Mouse (Mus musculus) kidney, embryonic 16.5 days (tissue): ENCODE results near the gene Stip1. TPM values are rescaled to one million over a fixed set of nuclear protein-coding genes. Genes with fewer than 3 reads are reported as not detected.

Source experiments
- ATAC-seq: fragments of 200-750 bp; cut with Nextera tagmentation; 2 replicates; pipeline ENCODE4 v1.8.0; 2017; ENCODE audit warnings: moderate TSS enrichment; ENCODE audit not compliant: low FRiP score, low TSS enrichment
- H3K27ac ChIP-seq: fragments of 300-500 bp; sonication (generic); 2 replicates; pipeline ENCODE4 v1.5.1; 2014; ENCODE audit warnings: low read length
- H3K27me3 ChIP-seq: fragments of 300-500 bp; sonication (generic); 2 replicates; pipeline ENCODE4 v1.6.1; 2014; ENCODE audit warnings: low read length, control low read depth, mixed read lengths; ENCODE audit not compliant: insufficient read depth
- H3K36me3 ChIP-seq: fragments of 300-500 bp; sonication (generic); 2 replicates; pipeline ENCODE4 v1.6.1; 2014; ENCODE audit warnings: low read length, control low read depth, mixed read lengths; ENCODE audit not compliant: insufficient read depth
- H3K4me1 ChIP-seq: fragments of 300-500 bp; sonication (generic); 2 replicates; pipeline ENCODE4 v1.6.1; 2014; ENCODE audit warnings: low read length, control low read depth, mixed read lengths; ENCODE audit not compliant: insufficient read depth
- H3K4me2 ChIP-seq: fragments of 300-500 bp; sonication (generic); replicated peaks from 2 replicates; pipeline ENCODE4 v1.6.1; 2014; ENCODE audit warnings: low read depth, low read length
- H3K4me3 ChIP-seq: fragments of 300-500 bp; sonication (generic); 2 replicates; pipeline ENCODE4 v1.5.1; 2014; ENCODE audit warnings: mild to moderate bottlenecking, low read length
- H3K9ac ChIP-seq: fragments of 300-500 bp; sonication (generic); replicated peaks from 2 replicates; pipeline ENCODE4 v1.6.1; 2014; ENCODE audit warnings: low read length
- H3K9me3 ChIP-seq: fragments of 300-500 bp; sonication (generic); 2 replicates; pipeline ENCODE4 v1.6.1; 2016; ENCODE audit warnings: low read length, control low read depth
- WGBS: fragments of 180-500 bp; shearing (Covaris S2); extraction: QIAGEN DNeasy Blood & Tissue Kit; methylation state at CpG from one replicate; pipeline ENCODE4 v1.1.7; 2014; 5-methylcytosine and 5-hydroxymethylcytosine counted together
- polyA plus RNA-seq: library from polyadenylated mRNA; unstranded; fragments of >200 nt; fragmentation: Nextera tagmentation; extraction: Ambion mirVana; gene quantifications from 2 replicates; pipeline ENCODE4 v1.2.1, GENCODE M21; 2015

The Stip1 gene
- polyA plus RNA-seq, 1 experiment from 2014 or later = 305 TPM

DNA sequence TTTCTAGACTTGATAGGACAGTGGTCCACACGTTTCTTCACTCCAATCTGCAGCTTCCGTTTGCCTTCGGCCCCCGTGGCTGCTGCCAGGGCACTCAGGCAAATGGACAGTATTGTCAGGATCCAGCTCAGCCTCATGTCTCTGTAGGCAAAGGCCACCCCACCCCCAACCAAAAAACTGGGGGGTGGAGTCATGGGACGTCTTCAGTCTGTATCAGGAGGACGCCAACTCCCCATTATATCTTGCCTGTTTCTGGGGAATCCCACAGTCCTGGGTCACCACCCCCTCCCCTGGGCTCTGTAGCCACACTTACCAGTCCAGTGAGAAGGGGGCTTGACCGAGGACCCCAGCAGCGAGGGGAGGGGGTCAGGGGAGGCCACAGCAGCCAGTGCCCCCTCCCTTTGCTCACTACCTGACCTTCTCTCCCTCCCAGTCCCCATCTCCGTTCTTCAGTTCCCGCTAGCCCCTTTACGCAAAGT is 60.7 kb downstream of the Stip1 start:
- WGBS = 6% methylated on average over 10 of the region's 11 CpGs
- no peaks in the 10 kb centered on the region for H3K9me3 ChIP-seq
- H3K27ac ChIP-seq = peak overlapping the region; percentile 85
- peaks cover 22% of the 10 kb centered on the region for H3K36me3 ChIP-seq
- peak overlapping the region; percentile 72 for H3K4me3 ChIP-seq
- H3K9ac ChIP-seq = peak overlapping the region; percentile 74
- peaks cover 41% of the 10 kb centered on the region for H3K4me1 ChIP-seq
- ATAC-seq = no peak
- H3K27me3 ChIP-seq = no peaks in the 10 kb centered on the region
- peak overlapping the region; percentile 84 for H3K4me2 ChIP-seq

DNA sequence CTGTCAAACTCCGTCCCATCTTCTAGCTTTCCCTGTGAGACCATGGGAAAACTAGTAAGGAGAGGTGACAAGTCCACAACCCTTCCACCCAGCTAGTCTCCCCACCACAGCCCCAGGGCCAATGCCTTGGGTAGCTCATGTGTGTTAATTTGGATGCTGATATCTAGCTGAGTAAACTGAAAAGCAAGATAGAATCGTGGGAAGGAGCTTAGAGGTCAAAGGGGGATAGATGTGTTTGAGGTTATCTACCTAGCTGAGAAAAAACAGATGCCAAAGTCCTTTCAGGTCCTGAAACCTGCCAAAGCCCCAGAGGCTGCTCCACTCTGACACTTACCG is 61.2 kb downstream of the Stip1 start:
- peaks cover 20% of the 10 kb centered on the region for H3K36me3 ChIP-seq
- H3K27ac ChIP-seq = peak overlapping the region; percentile 85
- WGBS = 40% methylated on average over 3 of the region's 3 CpGs
- H3K9me3 ChIP-seq = no peaks in the 10 kb centered on the region
- no peak for ATAC-seq
- peaks cover 46% of the 10 kb centered on the region for H3K4me1 ChIP-seq
- H3K4me3 ChIP-seq = peak overlapping the region; percentile 72
- H3K27me3 ChIP-seq = no peaks in the 10 kb centered on the region
- H3K9ac ChIP-seq = peak overlapping the region; percentile 74
- peak overlapping the region; percentile 84 for H3K4me2 ChIP-seq

DNA sequence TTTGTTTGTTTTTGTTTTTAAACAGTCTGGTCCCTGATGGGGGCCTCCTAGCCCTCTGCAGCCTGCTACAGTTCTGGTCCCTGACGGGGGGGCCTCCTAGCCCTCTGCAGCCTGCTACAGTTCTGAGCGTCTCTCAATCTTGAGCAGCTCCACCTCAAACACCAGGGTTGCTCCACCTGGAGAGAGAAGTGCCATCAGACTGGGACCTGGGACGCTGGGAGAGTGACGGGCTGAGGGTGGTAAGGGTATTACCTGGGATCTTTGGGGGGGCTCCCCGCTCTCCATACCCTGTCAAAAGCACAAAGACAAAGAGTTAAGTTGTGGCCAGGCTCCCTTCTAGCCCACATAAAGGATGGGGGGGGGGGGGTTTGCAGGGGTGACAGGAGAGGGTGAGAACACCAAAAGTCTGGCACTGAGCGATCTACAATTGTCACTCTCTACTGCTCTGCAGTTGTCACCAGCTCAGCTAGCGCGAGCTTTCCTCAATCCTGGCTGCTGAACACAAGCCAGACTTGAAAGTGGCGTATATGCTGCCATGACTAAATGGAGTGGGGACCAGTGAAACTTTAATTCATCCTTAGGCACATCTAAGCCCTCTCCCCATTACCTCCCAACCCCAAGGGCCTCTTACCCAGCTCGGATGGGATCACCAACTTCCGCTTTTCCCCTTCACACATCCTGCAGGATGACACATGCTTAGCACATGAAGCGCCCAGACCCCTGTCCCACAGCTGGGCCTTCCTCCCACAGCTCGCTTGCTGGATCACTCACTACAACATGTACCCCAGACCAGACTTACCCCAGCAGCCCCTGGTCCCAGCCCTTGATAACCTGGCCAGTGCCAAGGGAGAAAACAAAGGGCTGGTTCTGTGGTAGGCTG is 61.8 kb downstream of the Stip1 start:
- 81% methylated on average over 13 of the region's 13 CpGs for WGBS
- H3K27ac ChIP-seq = no peak overlapping the region
- H3K36me3 ChIP-seq = peaks cover 20% of the 10 kb centered on the region
- H3K4me2 ChIP-seq = peak overlapping the region; percentile 84; the same call in 1 of the 2 replicates
- no peaks in the 10 kb centered on the region for H3K9me3 ChIP-seq
- no peaks in the 10 kb centered on the region for H3K27me3 ChIP-seq
- H3K4me1 ChIP-seq = peaks cover 46% of the 10 kb centered on the region
- ATAC-seq = no peak
- no peak overlapping the region; the same call in 1 of the 2 replicates for H3K4me3 ChIP-seq
- 0 out of 2 replicates have a peak overlapping the region, but pooled peaks have one; percentile 13 for H3K9ac ChIP-seq

DNA sequence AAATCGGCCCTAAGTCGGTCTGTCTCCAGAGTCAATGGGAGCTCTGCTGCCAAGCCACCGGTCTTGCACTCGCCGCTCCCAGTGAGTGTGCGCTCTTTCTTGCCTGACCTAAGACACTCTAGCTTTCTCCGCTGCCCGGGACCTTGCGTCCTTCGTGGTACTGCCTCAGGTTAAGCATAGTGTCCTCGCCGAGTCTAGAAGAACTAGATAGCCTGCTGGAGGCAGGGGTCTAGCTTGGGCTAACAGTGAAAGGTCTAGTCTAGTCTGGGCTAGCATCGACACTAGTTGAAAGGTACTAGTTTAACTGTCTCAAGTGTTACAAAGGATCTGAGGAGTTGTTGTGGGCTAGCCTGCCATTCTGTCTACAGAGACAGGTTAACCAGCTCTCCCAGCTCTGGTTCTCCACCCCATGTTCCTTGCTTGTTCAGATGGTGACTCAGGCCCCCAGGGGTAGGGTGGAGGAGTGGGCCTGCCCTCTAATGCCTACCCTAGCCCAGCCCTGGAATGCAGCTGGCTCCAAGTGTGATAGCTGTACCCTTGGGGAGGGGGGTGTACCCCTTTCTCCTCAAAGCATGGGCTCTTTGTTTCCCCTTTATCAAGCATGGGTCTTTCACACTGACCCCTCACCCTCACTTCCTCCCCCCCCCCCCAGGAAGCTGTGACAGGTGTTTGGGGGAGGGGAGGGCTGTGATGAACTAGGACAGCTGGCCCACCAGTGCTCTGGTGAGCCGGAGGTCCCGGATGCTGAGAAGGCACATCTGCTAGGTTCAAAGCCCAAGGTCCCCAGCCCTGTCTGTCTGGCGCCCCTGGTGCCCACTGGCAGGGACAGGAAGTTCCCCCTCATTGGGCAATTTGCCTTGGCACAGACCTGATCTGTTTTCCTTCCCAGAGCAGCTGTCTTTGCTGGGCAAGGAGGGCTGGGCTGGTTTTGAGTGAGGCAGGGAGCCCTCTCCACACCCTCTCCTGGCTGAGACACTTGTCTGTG is 63.9 kb downstream of the Stip1 start, which contains the start of gene Plcb3:
TSS of gene Plcb3 (minus strand) at position 934 of the 985 bp plus-strand sequence.
- Histone ChIP-seq H3K9ac (peak within 1 kb of the TSS; percentile 85), H3K4me3 (peak within 1 kb of the TSS; percentile 81), H3K4me2 (peak within 1 kb of the TSS; percentile 90), H3K4me1 (peaks cover 54% of the 10 kb centered on the region), H3K27ac (peak within 1 kb of the TSS; percentile 90), H3K27me3 (no peaks in the 10 kb centered on the region), H3K36me3 (peaks cover 12% of the 10 kb centered on the region; the same call in 1 of the 2 replicates), H3K9me3 (no peaks in the 10 kb centered on the region)
- ATAC-seq = no peak
- 0% methylated on average over 16 of the region's 16 CpGs for WGBS

DNA sequence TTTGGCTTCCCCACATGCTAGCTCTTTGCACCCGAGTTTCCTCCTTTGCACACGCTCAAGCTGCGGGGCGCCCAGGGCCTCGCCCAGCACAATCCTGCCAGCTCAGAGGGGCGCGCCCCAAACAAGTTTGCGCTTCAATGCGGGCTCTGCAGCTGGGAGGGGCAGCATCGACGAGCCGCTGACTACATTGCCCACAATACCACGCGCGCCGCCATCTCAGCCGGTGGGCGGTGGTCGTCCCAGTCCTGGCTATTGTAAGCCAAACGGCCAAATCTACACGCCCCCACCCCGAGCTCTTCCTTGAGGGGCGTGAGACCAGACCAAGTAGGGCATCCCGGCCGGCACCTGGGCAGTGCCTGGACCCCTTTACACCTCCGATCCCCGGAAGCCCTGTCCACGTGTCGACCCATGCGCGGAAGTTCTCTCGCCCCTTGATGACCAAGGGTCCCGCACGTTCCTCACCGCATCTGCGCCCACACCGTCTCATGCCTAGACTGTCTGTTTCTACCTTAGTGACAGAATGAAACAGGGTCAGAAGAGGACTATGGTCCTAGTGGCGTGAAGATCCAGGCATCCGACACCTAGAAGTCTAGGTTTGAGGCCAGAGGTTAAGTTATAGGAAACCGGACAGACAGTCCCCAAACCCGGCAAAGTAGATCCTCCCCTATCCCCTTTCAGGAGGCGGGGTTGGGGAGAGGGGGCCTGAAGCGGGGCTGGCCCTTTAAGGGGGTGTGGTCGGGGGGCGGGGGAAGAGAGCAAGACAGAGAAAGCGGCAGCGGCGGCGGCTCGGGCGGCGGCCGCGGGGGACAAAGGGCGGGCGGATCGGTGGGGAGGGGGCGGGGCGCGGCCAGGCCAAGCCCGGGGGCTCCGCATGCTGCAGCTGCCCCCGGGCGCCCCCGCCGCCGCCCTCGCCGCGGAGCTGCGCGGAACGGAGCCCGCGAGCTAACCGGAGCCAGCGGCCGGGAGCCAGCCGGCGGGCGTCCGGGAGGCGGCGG is 65.3 kb downstream of the Stip1 start, which contains the start of gene Ppp1r14b:
TSS of gene Ppp1r14b (plus strand) at position 758 of the 995 bp plus-strand sequence.
- Histone ChIP-seq H3K9ac (peak within 1 kb of the TSS; percentile 85), H3K27ac (peak within 1 kb of the TSS; percentile 90), H3K36me3 (peaks cover 12% of the 10 kb centered on the region; the same call in 1 of the 2 replicates), H3K4me1 (peaks cover 64% of the 10 kb centered on the region), H3K4me2 (peak within 1 kb of the TSS; percentile 90), H3K27me3 (no peaks in the 10 kb centered on the region), H3K4me3 (peak within 1 kb of the TSS; percentile 81), H3K9me3 (no peaks in the 10 kb centered on the region)
- under 1% methylated on average over 64 of the region's 84 CpGs for WGBS
- ATAC-seq = peak; percentile 55

DNA sequence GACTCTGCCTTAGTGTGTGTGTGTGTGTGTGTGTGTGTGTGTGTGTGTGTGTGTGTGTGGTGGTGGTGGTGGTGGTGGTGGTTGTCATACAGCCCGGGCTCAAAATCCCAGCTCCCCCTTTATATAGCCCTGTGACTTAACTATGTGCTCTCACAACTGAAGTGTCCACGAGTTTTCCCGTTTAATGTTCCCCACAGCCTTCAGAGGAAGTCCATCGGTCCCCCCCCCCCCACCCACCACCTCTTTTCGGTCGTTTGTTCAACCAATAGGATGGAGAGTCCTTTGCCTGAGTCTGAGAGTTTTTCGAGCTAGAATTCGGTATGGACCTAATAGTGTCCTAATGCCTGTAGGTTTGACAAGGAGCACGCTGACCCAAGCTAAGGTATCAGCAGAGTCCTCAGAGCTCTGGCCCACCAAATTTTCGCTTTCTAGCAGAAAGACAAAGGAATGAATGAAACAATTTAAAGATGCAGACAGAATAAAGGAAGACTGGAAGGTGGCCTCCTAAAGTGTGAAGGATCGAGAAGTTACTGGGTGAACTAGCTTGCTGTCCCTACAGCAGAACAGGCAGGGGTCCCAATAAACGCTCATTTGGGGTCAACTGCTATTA is 66.1 kb downstream of the Stip1 start:
- Histone ChIP-seq H3K4me2 (peak overlapping the region; percentile 90), H3K4me3 (peak overlapping the region; percentile 81), H3K27me3 (no peaks in the 10 kb centered on the region), H3K36me3 (peaks cover 12% of the 10 kb centered on the region; the same call in 1 of the 2 replicates), H3K4me1 (peaks cover 63% of the 10 kb centered on the region), H3K27ac (peak overlapping the region; percentile 56; the same call in 1 of the 2 replicates), H3K9ac (peak overlapping the region; percentile 85), H3K9me3 (no peaks in the 10 kb centered on the region)
- ATAC-seq = no peak
- 30% methylated on average over 12 of the region's 12 CpGs for WGBS

DNA sequence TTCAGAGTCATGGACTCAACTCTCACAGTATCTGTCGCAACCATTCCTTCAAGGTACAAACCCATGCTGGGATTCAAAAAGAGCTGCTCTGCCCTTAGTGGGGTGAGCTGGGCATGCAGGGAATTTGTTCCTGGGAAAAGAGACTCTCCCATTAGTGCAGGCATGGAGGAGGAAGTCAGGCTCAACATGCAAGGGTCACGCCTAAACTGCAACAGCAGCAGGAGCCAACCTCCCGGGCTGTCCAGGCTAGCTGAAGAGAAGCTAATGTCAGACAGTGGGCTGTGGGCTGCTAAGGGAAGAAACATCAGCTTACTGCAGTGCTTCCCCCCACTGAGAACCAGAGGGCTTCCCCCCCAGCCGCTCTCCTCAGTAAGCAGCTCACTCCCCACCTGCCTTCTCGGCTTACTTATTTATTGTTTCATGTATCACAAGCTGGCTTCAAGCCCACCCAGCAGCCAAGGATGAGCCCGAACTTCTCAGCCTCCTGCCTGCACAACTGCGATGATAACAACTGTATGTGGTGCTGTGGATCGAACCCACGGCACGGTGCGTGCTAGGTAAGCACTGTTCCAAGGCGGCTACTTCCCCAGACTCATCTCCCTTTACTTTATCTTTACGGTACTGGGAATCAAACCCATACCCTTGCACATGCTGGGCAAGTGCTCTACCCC is 67.4 kb downstream of the Stip1 start:
- Histone ChIP-seq H3K27ac (no peak overlapping the region), H3K9ac (no peak overlapping the region; the same call in 1 of the 2 replicates), H3K4me3 (no peak overlapping the region), H3K27me3 (no peaks in the 10 kb centered on the region), H3K4me2 (no peak overlapping the region), H3K4me1 (peaks cover 60% of the 10 kb centered on the region), H3K36me3 (peaks cover 2% of the 10 kb centered on the region; the same call in 1 of the 2 replicates), H3K9me3 (no peaks in the 10 kb centered on the region)
- ATAC-seq = no peak
- WGBS = 68% methylated on average over 13 of the region's 13 CpGs

DNA sequence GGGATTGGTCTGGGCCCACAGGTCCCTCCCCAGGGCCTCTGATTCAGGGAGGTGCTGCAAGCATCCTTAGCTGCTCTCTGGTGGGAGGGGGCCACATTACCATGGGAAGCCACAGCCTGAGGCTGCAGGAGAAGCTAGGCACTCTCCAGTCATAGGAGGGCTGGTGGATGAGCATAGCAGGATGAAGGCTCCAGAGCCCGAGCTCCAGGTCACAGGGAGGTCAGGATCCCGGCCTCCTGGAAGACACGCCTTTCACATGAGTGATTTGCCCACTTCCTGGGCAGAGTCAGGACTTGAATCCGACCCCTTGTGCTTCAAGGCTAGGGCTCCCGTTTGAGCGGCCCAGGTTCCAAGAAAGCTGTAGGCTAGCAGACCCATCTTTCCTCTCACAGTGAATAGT is 68.1 kb downstream of the Stip1 start:
- Histone ChIP-seq H3K9ac (no peak overlapping the region; the same call in 1 of the 2 replicates), H3K36me3 (no peaks in the 10 kb centered on the region), H3K27ac (no peak overlapping the region), H3K4me1 (peaks cover 55% of the 10 kb centered on the region), H3K27me3 (no peaks in the 10 kb centered on the region), H3K9me3 (no peaks in the 10 kb centered on the region), H3K4me3 (no peak overlapping the region), H3K4me2 (no peak overlapping the region)
- WGBS = 15% methylated on average over 6 of the region's 6 CpGs
- no peak for ATAC-seq
